Mouse (Mus musculus) erythroblast, embryonic 14.5 days (primary cell): ENCODE data around the gene Megf11. TPM values are rescaled to one million over a fixed set of nuclear protein-coding genes. Genes with fewer than 3 reads are reported as not detected.

ENCODE experiments used
- H3K27me3 ChIP-seq: 2 replicates; pipeline ENCODE4 v1.6.1; 2012; ENCODE audit warnings: inconsistent platforms; ENCODE audit not compliant: control insufficient read depth
- H3K36me3 ChIP-seq: 2 replicates; pipeline ENCODE4 v1.6.1; 2012; ENCODE audit warnings: mild to moderate bottlenecking, inconsistent platforms; ENCODE audit not compliant: control insufficient read depth
- H3K4me1 ChIP-seq: 2 replicates; pipeline ENCODE4 v1.6.1; 2012; ENCODE audit warnings: inconsistent platforms; ENCODE audit not compliant: control insufficient read depth
- H3K4me3 ChIP-seq: replicated peaks from 2 replicates; pipeline ENCODE3; 2012; ENCODE audit warnings: moderate library complexity, mild to moderate bottlenecking, inconsistent platforms
- H3K9me3 ChIP-seq: 2 replicates; pipeline ENCODE4 v1.6.1; 2012; ENCODE audit warnings: low read length, inconsistent platforms, mixed read lengths; ENCODE audit not compliant: control insufficient read depth
- GATA1 ChIP-seq: IDR thresholded peaks from 2 replicates; pipeline ENCODE4 v1.6.1; 2012; ENCODE audit warnings: low read length, inconsistent platforms, mixed read lengths
- TAL1 ChIP-seq: IDR thresholded peaks from 3 replicates; pipeline ENCODE4 v1.6.1; 2012; ENCODE audit warnings: low read length, inconsistent platforms, mixed read lengths
- polyA plus RNA-seq: library from polyadenylated mRNA; stranded (reverse); fragments of >175 nt; gene quantifications from 2 replicates; pipeline ENCODE4 v1.2.3, GENCODE M21; 2012

The Megf11 gene
- polyA plus RNA-seq, 1 experiment = not detected

GRCm38 (mm10) chr9:64507995-64508394 is 122.6 kb downstream of the Megf11 start:
- Histone ChIP-seq H3K36me3 (no peaks in the 10 kb centered on the region), H3K9me3 (no peaks in the 10 kb centered on the region)
- TF ChIP-seq GATA1 (no peak), TAL1 (no peak)

GRCm38 (mm10) chr9:64514826-64515225 is 129.4 kb downstream of the Megf11 start:
- TF ChIP-seq TAL1 = no peak
- no peak for TF ChIP-seq GATA1

More at GRCm38 (mm10) chr9:64507995-64508394, 122.6 kb downstream of the Megf11 start:
- no peak overlapping the region for H3K4me3 ChIP-seq
- peaks cover 8% of the 10 kb centered on the region for H3K4me1 ChIP-seq
- peaks cover 3% of the 10 kb centered on the region; the same call in 1 of the 2 replicates for H3K27me3 ChIP-seq

GRCm38 (mm10) chr9:64519921-64520746 is 134.7 kb downstream of the Megf11 start:
- H3K4me3 ChIP-seq = no peak overlapping the region
- peaks cover 8% of the 10 kb centered on the region for H3K4me1 ChIP-seq
- H3K27me3 ChIP-seq = peaks cover 4% of the 10 kb centered on the region; the same call in 1 of the 2 replicates
- no peaks in the 10 kb centered on the region for H3K9me3 ChIP-seq
- no peaks in the 10 kb centered on the region for H3K36me3 ChIP-seq
- no peak for TF ChIP-seq TAL1
- TF ChIP-seq GATA1 = no peak

More at GRCm38 (mm10) chr9:64514826-64515225, 129.4 kb downstream of the Megf11 start:
- no peaks in the 10 kb centered on the region for H3K36me3 ChIP-seq
- 0 out of 2 replicates have a peak, but pooled peaks cover 3% of the 10 kb centered on the region for H3K27me3 ChIP-seq
- H3K9me3 ChIP-seq = no peaks in the 10 kb centered on the region
- peaks cover 19% of the 10 kb centered on the region for H3K4me1 ChIP-seq
- no peak overlapping the region for H3K4me3 ChIP-seq

- peaks cover 8% of the 10 kb centered on the region for H3K4me1 ChIP-seq
- TF ChIP-seq TAL1 (no peak), GATA1 (no peak)
- no peaks in the 10 kb centered on the region for H3K36me3 ChIP-seq
- H3K4me3 ChIP-seq = no peak overlapping the region
- H3K9me3 ChIP-seq = no peaks in the 10 kb centered on the region
- peaks cover 4% of the 10 kb centered on the region; the same call in 1 of the 2 replicates for H3K27me3 ChIP-seq
These were observed 135.4 kb downstream of the Megf11 start for GRCm38 (mm10) chr9:64520747-64521283.

GRCm38 (mm10) chr9:64523264-64524045 is 138.0 kb downstream of the Megf11 start:
- Histone ChIP-seq H3K36me3 (no peaks in the 10 kb centered on the region), H3K4me3 (no peak overlapping the region), H3K4me1 (peaks cover 7% of the 10 kb centered on the region), H3K9me3 (no peaks in the 10 kb centered on the region), H3K27me3 (peaks cover 4% of the 10 kb centered on the region; the same call in 1 of the 2 replicates)
- TF ChIP-seq TAL1 = no peak
- TF ChIP-seq GATA1 = no peak

- Histone ChIP-seq H3K4me3 (no peak overlapping the region), H3K27me3 (no peaks in the 10 kb centered on the region), H3K9me3 (no peaks in the 10 kb centered on the region), H3K36me3 (peaks cover 2% of the 10 kb centered on the region; the same call in 1 of the 2 replicates), H3K4me1 (peaks cover 50% of the 10 kb centered on the region)
- TF ChIP-seq GATA1 (no peak), TAL1 (no peak)
These were observed 142.6 kb downstream of the Megf11 start for GRCm38 (mm10) chr9:64528061-64528460.

- no peak overlapping the region for H3K4me3 ChIP-seq
- no peaks in the 10 kb centered on the region for H3K9me3 ChIP-seq
- H3K4me1 ChIP-seq = peaks cover 55% of the 10 kb centered on the region
- TF ChIP-seq TAL1 (no peak), GATA1 (no peak)
- H3K36me3 ChIP-seq = peaks cover 2% of the 10 kb centered on the region; the same call in 1 of the 2 replicates
- no peaks in the 10 kb centered on the region for H3K27me3 ChIP-seq
These were observed 143.2 kb downstream of the Megf11 start for GRCm38 (mm10) chr9:64528595-64528994.

GRCm38 (mm10) chr9:64531935-64532334 is 146.5 kb downstream of the Megf11 start:
- Histone ChIP-seq H3K4me3 (no peak overlapping the region), H3K4me1 (peaks cover 83% of the 10 kb centered on the region), H3K27me3 (no peaks in the 10 kb centered on the region), H3K9me3 (no peaks in the 10 kb centered on the region), H3K36me3 (peaks cover 16% of the 10 kb centered on the region; the same call in 1 of the 2 replicates)
- TF ChIP-seq TAL1 (no peak), GATA1 (no peak)
